Mouse (Mus musculus): ENCODE measurements around the gene Ppox. TPM values are rescaled to one million over a fixed set of nuclear protein-coding genes. Genes with fewer than 3 reads are reported as not detected.

Ppox gene
- polyA plus RNA-seq, 2 experiments from 2014 or later = 53.6 to 58.0 TPM

DNA sequence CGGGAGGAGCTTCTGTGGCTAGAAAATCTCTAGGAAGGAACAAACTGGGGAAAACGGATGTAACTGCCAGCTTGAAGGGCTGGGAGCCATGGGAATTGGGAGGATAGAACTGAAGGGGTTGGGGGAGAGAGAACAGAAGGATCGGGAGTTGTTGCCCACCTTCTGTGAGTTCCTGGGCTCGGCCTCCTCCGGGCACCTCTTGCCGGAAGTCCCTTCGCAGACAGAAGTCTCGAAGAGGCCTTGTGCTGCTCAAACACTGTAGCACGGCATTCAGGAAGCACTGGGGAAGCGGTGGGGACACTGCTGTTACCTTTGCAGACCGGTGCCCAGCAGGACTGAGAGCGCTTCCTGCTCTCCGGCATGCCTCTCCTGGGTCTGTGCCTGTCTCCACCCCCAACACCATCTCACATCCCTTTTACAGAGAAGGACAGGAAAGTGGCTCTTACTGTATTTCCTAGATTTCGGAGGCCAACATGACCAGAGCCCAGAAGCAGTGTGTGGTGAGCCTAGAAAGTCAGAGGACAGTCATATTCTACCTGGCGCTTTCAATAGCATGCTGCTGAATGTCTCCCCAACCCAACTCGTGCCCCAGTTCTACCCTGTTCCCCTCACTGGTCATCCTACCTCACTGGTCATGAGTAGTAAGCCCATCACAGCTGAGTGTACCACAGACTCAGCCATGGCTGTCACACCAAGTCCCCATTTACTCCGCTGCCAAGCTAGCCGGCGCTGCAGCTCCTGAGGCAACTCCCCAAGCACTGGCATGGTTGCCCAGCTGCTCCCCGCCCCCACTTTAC is 4.3 kb upstream of the Ppox start:
- no peak for ATAC-seq

- no peak for ATAC-seq
Observed at GRCm38 (mm10) chr1:171284491-171284890, 3.5 kb upstream of the Ppox start.

DNA sequence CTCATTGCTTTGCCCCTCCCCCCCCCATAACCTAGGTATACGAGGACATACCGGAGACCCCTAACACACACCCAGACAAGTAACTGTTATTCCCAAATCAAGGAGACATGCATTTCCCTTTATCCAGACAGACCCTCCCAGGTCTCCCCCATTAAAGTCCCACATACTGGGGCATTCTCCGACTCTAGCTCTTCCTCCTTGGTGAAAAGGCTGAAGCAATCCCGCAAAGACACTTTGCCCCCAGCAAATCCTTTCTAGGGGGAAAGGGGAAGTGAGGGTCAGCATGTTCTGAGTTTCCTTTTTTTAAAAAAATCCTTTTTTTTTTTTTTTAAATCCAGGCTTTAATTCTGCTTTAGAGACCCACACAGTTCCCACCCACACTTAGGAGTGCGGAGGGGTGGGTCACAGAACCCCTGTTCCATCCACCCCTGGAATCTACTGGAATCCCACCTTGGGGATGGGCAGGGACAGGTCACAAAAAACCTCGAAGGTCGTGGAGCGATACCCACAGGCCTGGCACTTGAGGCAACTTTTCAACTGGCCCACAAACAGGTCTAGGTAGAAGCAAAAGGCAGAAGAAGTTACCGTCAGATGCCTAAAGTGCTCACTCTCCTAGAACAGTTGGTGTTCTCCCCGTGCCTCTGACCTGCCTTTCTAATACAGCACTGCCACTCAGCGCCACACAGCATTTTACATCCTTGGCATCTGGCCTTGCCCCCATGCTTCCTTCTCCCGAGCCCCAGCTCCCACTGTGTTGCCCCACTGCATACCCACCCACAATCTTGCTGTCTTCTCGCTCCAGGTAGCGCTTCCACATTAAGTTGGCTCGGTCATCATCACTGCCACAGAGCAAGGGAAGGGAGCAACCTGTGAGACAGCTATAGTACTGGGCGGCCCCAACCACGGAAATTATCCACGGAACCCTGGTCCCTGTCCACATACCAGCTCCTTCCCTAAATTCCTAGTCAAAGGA is 2.5 kb upstream of the Ppox start:
- ATAC-seq = no peak

GRCm38 (mm10) chr1:171282086-171282805 is 1.3 kb upstream of the Ppox start:
- no peak for ATAC-seq

DNA sequence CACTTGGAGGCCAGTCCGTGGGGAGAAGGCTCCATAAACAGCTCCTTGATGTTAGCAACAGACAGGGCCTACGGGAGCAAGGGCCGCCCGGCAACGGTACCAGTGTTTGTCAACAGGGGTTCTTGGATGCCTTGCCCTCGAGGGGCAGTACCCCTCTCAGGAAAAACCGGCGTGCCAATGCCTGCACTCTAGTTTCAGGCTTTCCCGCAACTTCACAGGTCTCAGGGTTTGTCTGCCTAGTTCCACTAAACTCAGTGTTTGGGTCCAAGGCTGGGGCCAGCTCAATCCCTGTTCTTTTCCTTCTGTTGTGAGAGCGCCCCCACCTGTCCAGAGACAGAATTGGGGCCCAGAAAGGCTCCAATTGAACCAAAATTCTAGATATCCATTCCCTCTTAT is 540 bp upstream of the Ppox start:
- peak; percentile 43 for ATAC-seq

GRCm38 (mm10) chr1:171280250-171280915 is 603 bp downstream of the Ppox start:
- no peak for ATAC-seq

- no peak for ATAC-seq
Observed at GRCm38 (mm10) chr1:171279721-171280120, 1.3 kb downstream of the Ppox start.

DNA sequence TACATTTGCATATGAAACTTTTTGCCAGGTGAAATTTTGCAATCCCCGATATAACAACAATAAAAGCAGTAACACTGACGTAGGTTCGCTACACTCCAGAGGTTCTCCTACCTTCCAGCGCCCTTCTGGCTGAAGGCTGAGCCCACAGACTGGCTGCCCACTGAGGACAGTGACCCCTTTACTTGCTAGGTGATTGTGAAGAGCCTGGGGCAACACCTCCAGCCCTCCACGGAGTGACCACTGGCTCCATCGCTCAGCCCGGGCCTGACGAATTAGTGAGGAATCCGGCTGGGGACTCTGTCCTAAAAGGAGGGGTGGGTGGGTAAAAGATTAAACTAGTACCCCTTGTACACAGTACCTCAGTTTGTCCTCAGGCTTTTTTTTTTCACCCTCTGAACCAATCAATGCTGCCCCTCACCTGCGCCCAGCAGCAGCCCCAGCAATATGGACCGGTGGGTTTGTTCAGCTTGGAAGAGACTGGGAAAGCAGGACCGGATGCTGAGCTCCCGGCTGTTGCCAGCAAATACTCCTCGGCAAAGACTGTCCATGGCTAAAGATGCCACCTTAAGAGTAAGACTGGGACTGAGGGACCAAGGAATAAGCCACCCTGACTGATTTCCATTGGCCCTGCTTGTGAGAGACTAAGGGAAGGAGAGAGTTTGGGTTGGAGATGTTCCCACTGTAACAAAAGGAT is 1.8 kb downstream of the Ppox start:
- ATAC-seq = no peak

DNA sequence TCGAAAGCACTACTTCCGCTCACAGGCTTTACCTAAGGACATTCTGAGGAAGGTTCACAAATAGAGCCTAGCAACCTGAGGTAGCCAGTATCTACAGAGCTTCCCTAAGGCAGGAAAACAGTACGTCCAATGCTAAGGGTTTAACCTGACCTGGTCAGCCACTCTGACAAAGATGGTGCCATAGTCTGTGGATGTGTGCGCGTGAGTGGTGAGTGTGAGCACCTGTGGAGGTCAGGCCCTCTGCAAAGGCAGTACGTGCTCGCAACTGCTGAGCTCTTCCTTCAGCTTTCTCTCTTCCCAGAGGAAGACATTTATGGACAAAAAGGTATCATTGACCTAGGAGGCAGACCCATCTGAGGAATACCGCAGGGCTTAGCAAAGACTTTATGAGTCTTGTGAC is 2.5 kb downstream of the Ppox start:
- ATAC-seq = no peak

DNA sequence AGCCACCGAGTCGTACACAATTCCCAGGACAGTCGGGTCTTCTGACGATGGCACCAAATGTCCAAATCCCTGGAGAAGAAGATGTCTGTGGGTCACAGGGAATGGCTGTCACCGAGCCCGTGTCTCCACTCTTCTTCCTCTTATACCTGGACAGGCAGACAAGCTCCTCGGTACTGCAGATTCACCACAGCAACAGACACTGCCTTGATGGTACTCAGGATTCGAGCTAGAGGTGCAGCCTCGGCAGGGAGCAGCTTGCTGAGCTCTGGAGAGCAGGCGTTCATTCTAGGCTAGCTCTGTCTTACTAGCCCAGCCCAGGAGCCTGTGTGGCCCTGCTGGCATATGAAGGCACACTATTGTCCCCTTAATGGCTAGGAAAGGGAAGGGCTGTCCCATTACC is 3.2 kb downstream of the Ppox start:
- no peak for ATAC-seq

GRCm38 (mm10) chr1:171276110-171276748 is 4.8 kb downstream of the Ppox start:
- no peak for ATAC-seq

GRCm38 (mm10) chr1:171275144-171275734 is 5.7 kb downstream of the Ppox start:
- no peak for ATAC-seq

DNA sequence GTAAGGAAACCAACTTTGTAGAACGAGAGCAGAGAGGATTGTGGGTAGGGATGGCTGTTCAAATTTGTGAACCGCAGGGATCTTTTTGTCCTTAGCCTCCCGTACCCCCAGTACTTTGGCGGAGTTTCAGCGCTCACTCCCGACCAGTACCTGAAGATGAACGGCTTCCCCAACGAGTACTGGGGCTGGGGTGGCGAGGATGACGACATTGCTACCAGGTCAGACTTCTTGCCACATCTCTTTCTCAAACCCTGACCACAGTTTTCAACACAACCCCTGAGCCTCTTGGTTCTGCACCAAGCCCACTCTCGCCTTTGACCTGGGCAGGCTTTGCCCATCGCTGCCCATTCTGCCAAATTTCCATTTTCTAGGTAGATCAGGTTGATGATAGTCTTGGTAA is 6.8 kb downstream of the Ppox start:
- ATAC-seq = no peak

- ATAC-seq = no peak
Observed at GRCm38 (mm10) chr1:171272086-171272485, 8.9 kb downstream of the Ppox start.

GRCm38 (mm10) chr1:171271622-171272021 is 9.4 kb downstream of the Ppox start:
- no peak for ATAC-seq

DNA sequence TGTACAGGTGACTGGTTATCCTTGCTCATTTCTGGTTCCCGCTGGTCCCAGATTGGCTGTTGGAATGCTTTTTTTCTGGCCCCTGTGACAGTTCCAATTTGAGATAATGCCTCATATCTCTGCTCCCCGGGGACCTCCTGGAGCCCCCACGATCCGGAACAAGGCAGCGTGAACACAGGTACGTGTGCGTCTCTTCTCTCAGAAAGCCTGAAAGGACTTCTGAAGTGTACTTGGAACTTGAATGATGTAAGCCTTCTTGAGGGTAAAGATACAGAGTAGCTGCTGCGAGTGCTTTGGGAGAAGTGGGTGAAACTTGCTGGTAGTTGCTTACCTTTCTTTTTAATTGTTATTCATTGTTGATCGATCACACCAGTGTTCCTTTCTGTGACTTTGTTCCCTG is 9.8 kb downstream of the Ppox start:
- no peak for ATAC-seq

DNA sequence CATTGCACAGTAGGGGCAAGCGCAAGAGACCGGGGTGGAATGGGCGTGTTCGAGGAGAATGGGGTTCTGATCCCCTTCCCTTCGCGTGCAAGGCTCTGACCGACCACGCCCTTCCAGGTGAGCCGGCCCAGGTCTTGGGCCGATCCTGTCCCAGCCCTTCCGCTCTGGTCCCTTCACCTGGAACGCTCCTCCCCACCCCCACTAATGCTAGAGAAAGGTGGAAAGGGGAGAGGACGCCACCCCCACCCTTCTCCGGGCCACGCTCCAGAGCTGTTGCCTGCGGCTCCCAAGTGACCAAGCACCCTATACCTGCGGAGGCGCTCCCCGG is 10.4 kb downstream of the Ppox start:
- peak; percentile 39 for ATAC-seq

- ATAC-seq = peak; percentile 99
Observed at GRCm38 (mm10) chr1:171269848-171270572, 11.0 kb downstream of the Ppox start, which contains the start of gene B4galt3. B4galt3 (plus strand) TSS chr1:171270328.

DNA sequence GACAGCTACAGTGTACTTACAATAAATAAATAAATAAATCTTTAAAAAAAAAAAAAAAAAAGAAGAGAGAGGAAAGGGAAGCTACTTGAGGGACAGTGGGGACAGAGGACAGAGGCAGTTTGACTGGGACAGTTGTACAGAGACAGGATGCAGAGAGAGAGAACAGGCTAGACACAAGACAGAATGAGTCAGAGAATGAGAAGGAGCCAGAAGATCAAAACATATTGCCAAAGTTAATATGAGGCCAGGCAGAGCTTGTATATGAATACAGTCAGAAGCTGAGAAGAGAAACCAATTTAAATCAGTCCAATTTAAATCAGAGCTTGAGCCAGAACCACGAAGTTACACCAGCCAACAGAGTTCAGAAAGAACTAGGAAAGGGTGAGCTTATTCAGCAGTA is 12.6 kb downstream of the Ppox start:
- no peak for ATAC-seq

Data from activated CD4-positive, CD25-positive, alpha-beta regulatory T cell, adult 4 months (primary cell).